Mouse (Mus musculus): ENCODE measurements around the gene Dscaml1. TPM values are rescaled to one million over a fixed set of nuclear protein-coding genes. Genes with fewer than 3 reads are reported as not detected.
"Not testable (repeated sequence)": the region's sequence is repeated elsewhere in the genome, so short reads cannot be mapped to it uniquely, and the experiment has no call there.

The Dscaml1 gene
- polyA plus RNA-seq, 1 experiment from 2014 or later: 0.17 TPM

- Histone ChIP-seq H3K4me2 (replicated peaks; ENCODE audit: low read depth) (no peak overlapping the region), H3K36me3 (ENCODE audit: control insufficient read depth, insufficient read depth, low read length) (peaks cover 9% of the 10 kb centered on the region; the same call in 1 of the 2 replicates), H3K4me3 (ENCODE audit: low read depth, low read length) (no peak overlapping the region), H3K27me3 (ENCODE audit: control insufficient read depth, insufficient read depth, low read length) (no peaks in the 10 kb centered on the region), H3K9ac (ENCODE audit: low read length) (no peak overlapping the region), H3K4me1 (replicated peaks; ENCODE audit: control insufficient read depth, insufficient read depth) (no peaks in the 10 kb centered on the region), H3K27ac (replicated peaks) (no peak overlapping the region), H3K9me3 (ENCODE audit: control insufficient read depth, low read length) (no peaks in the 10 kb centered on the region)
- TF ChIP-seq CTCF (IDR thresholded peaks at IDR 0.05; ENCODE audit: low read depth) (no peak), EP300 (optimal IDR thresholded peaks at IDR 0.05) (no peak)
- 84% methylated on average over 5 of the region's 5 CpGs for WGBS
- ATAC-seq (ENCODE audit: low FRiP score, low TSS enrichment) (no peak), DNase-seq (ENCODE audit: low spot score) (no peak)
These were observed 343.2 kb downstream of the Dscaml1 start for GRCm38 (mm10) chr9:45769596-45769995.

DNA sequence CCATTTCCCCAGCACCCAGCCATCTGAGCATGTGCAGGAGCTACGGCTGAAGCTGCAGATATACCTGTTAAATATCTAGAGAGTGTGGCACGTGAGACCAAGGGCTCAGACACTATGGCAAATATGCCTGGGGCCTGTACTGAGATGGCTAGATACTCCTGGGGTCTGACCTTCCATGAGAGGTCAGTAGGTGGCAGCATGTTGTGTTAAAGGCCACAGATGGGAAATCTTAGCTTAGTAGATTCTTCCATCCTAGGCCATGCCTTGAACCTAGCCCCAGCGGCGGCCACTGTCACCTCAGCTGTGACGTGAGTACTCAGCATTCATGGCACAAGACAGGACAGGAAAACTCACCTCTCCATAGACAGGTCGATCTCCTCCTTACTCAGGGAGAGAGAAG, 347.7 kb downstream of the Dscaml1 start:
- DNase-seq (ENCODE audit: low spot score) (no peak), ATAC-seq (ENCODE audit: low FRiP score, low TSS enrichment) (no peak)
- Histone ChIP-seq H3K4me2 (replicated peaks; ENCODE audit: low read depth) (no peak overlapping the region), H3K27ac (replicated peaks) (no peak overlapping the region), H3K36me3 (ENCODE audit: control insufficient read depth, insufficient read depth, low read length) (peaks cover 9% of the 10 kb centered on the region; the same call in 1 of the 2 replicates), H3K27me3 (ENCODE audit: control insufficient read depth, insufficient read depth, low read length) (no peaks in the 10 kb centered on the region), H3K9ac (ENCODE audit: low read length) (no peak overlapping the region), H3K9me3 (ENCODE audit: control insufficient read depth, low read length) (no peaks in the 10 kb centered on the region), H3K4me1 (replicated peaks; ENCODE audit: control insufficient read depth, insufficient read depth) (no peaks in the 10 kb centered on the region), H3K4me3 (ENCODE audit: low read depth, low read length) (no peak overlapping the region)
- TF ChIP-seq EP300 (optimal IDR thresholded peaks at IDR 0.05) (no peak), CTCF (IDR thresholded peaks at IDR 0.05; ENCODE audit: low read depth) (0 out of 2 replicates have a peak, but pooled peaks have one; percentile 16)
- WGBS: 88% methylated on average over 6 of the region's 6 CpGs

GRCm38 (mm10) chr9:45776176-45776575, 349.7 kb downstream of the Dscaml1 start:
- not testable (repeated sequence) for H3K9me3 ChIP-seq (ENCODE audit: control insufficient read depth, low read length); H3K4me2 ChIP-seq (replicated peaks; ENCODE audit: low read depth); H3K36me3 ChIP-seq (ENCODE audit: control insufficient read depth, insufficient read depth, low read length); H3K27ac ChIP-seq (replicated peaks); H3K4me3 ChIP-seq (ENCODE audit: low read depth, low read length); H3K9ac ChIP-seq (ENCODE audit: low read length); H3K4me1 ChIP-seq (replicated peaks; ENCODE audit: control insufficient read depth, insufficient read depth); ATAC-seq (ENCODE audit: low FRiP score, low TSS enrichment); DNase-seq (ENCODE audit: low spot score); H3K27me3 ChIP-seq (ENCODE audit: control insufficient read depth, insufficient read depth, low read length)
- 51% methylated on average over 3 of the region's 3 CpGs for WGBS

DNA sequence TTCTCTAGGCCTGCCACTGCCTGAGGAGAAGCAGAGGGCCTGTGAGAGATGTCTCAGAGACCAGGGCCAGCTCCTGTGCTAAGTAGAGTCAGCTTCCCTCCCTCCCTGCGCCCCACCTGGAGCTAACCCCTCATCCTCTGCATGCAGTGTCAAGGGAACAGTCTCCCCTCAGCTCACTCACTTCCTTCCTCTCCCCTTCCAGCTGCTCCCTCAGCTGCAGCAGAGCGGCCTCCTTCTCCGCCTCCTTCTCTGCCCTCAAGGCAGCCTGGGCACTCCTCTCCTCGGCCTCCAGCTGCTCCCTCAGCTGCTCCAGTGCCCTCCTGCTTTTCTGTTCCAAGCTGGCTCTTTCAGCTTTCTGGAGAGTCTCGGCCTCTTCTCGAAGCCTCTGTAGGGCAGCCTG, 352.8 kb downstream of the Dscaml1 start:
- TF ChIP-seq CTCF (IDR thresholded peaks at IDR 0.05; ENCODE audit: low read depth) (no peak), EP300 (optimal IDR thresholded peaks at IDR 0.05) (no peak)
- Histone ChIP-seq H3K27ac (replicated peaks) (no peak overlapping the region), H3K4me3 (ENCODE audit: low read depth, low read length) (no peak overlapping the region), H3K9me3 (ENCODE audit: control insufficient read depth, low read length) (no peaks in the 10 kb centered on the region), H3K27me3 (ENCODE audit: control insufficient read depth, insufficient read depth, low read length) (no peaks in the 10 kb centered on the region), H3K9ac (ENCODE audit: low read length) (no peak overlapping the region), H3K36me3 (ENCODE audit: control insufficient read depth, insufficient read depth, low read length) (0 out of 2 replicates have a peak, but pooled peaks cover 3% of the 10 kb centered on the region), H3K4me1 (replicated peaks; ENCODE audit: control insufficient read depth, insufficient read depth) (no peaks in the 10 kb centered on the region), H3K4me2 (replicated peaks; ENCODE audit: low read depth) (no peak overlapping the region)
- DNase-seq (ENCODE audit: low spot score): no peak
- WGBS: 87% methylated on average over 6 of the region's 6 CpGs
- ATAC-seq (ENCODE audit: low FRiP score, low TSS enrichment): no peak

GRCm38 (mm10) chr9:45783249-45784069, 357.0 kb downstream of the Dscaml1 start:
- Histone ChIP-seq H3K9ac (ENCODE audit: low read length) (no peak overlapping the region), H3K27ac (replicated peaks) (no peak overlapping the region), H3K4me2 (replicated peaks; ENCODE audit: low read depth) (no peak overlapping the region), H3K36me3 (ENCODE audit: control insufficient read depth, insufficient read depth, low read length) (no peaks in the 10 kb centered on the region; the same call in 1 of the 2 replicates), H3K9me3 (ENCODE audit: control insufficient read depth, low read length) (no peaks in the 10 kb centered on the region), H3K4me1 (replicated peaks; ENCODE audit: control insufficient read depth, insufficient read depth) (no peaks in the 10 kb centered on the region), H3K4me3 (ENCODE audit: low read depth, low read length) (no peak overlapping the region), H3K27me3 (ENCODE audit: control insufficient read depth, insufficient read depth, low read length) (no peaks in the 10 kb centered on the region)
- no peak for TF ChIP-seq CTCF (IDR thresholded peaks at IDR 0.05; ENCODE audit: low read depth)
- no peak for TF ChIP-seq EP300 (optimal IDR thresholded peaks at IDR 0.05)
- ATAC-seq (ENCODE audit: low FRiP score, low TSS enrichment): no peak
- no peak for DNase-seq (ENCODE audit: low spot score)
- WGBS: 88% methylated on average over 12 of the region's 12 CpGs

DNA sequence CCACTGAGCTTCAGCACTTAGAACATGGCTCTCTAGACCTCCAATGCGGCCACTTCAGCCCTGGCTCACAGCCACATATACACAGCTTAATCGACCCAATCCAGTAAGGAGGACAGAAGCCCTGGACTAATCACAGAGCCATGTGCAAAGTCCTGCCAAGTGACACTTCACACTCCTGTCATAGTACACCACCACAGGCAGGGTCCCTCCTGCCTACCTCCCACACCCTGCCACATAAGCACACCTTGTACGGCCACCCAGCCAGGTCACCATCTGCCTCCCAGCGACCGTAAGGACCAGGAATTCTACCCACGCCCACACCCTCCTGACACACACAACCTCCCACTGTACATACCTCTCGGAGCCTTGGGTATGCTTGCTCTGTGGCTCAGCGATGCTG, 360.6 kb downstream of the Dscaml1 start:
- DNase-seq (ENCODE audit: low spot score) (no peak), ATAC-seq (ENCODE audit: low FRiP score, low TSS enrichment) (no peak)
- Histone ChIP-seq H3K27ac (replicated peaks) (no peak overlapping the region), H3K9me3 (ENCODE audit: control insufficient read depth, low read length) (no peaks in the 10 kb centered on the region), H3K4me2 (replicated peaks; ENCODE audit: low read depth) (no peak overlapping the region), H3K9ac (ENCODE audit: low read length) (no peak overlapping the region), H3K27me3 (ENCODE audit: control insufficient read depth, insufficient read depth, low read length) (no peaks in the 10 kb centered on the region), H3K4me1 (replicated peaks; ENCODE audit: control insufficient read depth, insufficient read depth) (no peaks in the 10 kb centered on the region), H3K36me3 (ENCODE audit: control insufficient read depth, insufficient read depth, low read length) (no peaks in the 10 kb centered on the region; the same call in 1 of the 2 replicates), H3K4me3 (ENCODE audit: low read depth, low read length) (no peak overlapping the region)
- WGBS: 70% methylated on average over 8 of the region's 8 CpGs
- no peak for TF ChIP-seq EP300 (optimal IDR thresholded peaks at IDR 0.05)
- no peak for TF ChIP-seq CTCF (IDR thresholded peaks at IDR 0.05; ENCODE audit: low read depth)
